Mouse (Mus musculus) small intestine, adult 2 months (tissue): ENCODE measurements around the gene Lhfpl2.
"Not testable (repeated sequence)": the region's sequence is repeated elsewhere in the genome, so short reads cannot be mapped to it uniquely, and the experiment has no call there.

Experiments
- CTCF ChIP-seq: fragments of 200-500 bp; IDR thresholded peaks from 2 replicates; pipeline ENCODE4 v1.5.1; 2012; ENCODE audit warnings: low read depth, mild to moderate bottlenecking, control low read depth, inconsistent platforms, low read length, moderate library complexity, mixed read lengths; ENCODE audit not compliant: insufficient replicate concordance, insufficient read length; ENCODE audit errors: extremely low read depth
- POLR2A ChIP-seq: fragments of 200-500 bp; IDR thresholded peaks from 2 replicates; pipeline ENCODE4 v1.6.1; 2012; ENCODE audit warnings: low read depth, mild to moderate bottlenecking, control low read depth, inconsistent platforms, low read length, moderate library complexity

- not testable (repeated sequence) for TF ChIP-seq CTCF, POLR2A
These were observed 33.0 kb upstream of the Lhfpl2 start for GRCm38 (mm10) chr13:94024575-94024974.
